Mouse (Mus musculus) large intestine, adult 2 months (tissue): Measurements from ENCODE around the gene Tbc1d4. TPM values are rescaled to one million over a fixed set of nuclear protein-coding genes. Genes with fewer than 3 reads are reported as not detected.

ENCODE experiments used
- DNase-seq: peaks from one replicate; pipeline ENCODE4 v3.0.0-alpha.2; 2012; ENCODE audit warnings: low read depth, low spot score
- WGBS: fragments of 180-500 bp; shearing (Covaris S2); methylation state at CpG from one replicate; pipeline ENCODE4 v1.1.7; 2018; 5-methylcytosine and 5-hydroxymethylcytosine counted together
- polyA plus RNA-seq: library from polyadenylated mRNA; depleted of rRNA; stranded (reverse); fragments of >200 nt; gene quantifications from 2 replicates; pipeline ENCODE4 v1.2.3, GENCODE M21; 2012

Tbc1d4 gene
- polyA plus RNA-seq, 1 experiment = 2.6 TPM

- DNase-seq = no peak
- 93% methylated on average over 5 of the region's 5 CpGs for WGBS
Observed at GRCm38 (mm10) chr14:101541141-101541540, 67.8 kb downstream of the Tbc1d4 start.

GRCm38 (mm10) chr14:101540466-101540865 is 68.5 kb downstream of the Tbc1d4 start:
- WGBS = 87% methylated on average over 3 of the region's 3 CpGs
- DNase-seq = no peak

- no peak for DNase-seq
- 16% methylated on average over 2 of the region's 2 CpGs for WGBS
Observed at GRCm38 (mm10) chr14:101537906-101538305, 71.1 kb downstream of the Tbc1d4 start.

- DNase-seq = no peak
- WGBS = 76% methylated on average over 1 of the region's 1 CpGs
Observed at GRCm38 (mm10) chr14:101537413-101537812, 71.6 kb downstream of the Tbc1d4 start.

- 61% methylated on average over 7 of the region's 7 CpGs for WGBS
- DNase-seq = no peak
Observed at GRCm38 (mm10) chr14:101532090-101532695, 76.8 kb downstream of the Tbc1d4 start.

GRCm38 (mm10) chr14:101530455-101530854 is 78.5 kb downstream of the Tbc1d4 start:
- DNase-seq = no peak

GRCm38 (mm10) chr14:101529194-101529593 is 79.8 kb downstream of the Tbc1d4 start:
- no peak for DNase-seq
- 90% methylated on average over 6 of the region's 6 CpGs for WGBS

More at GRCm38 (mm10) chr14:101530455-101530854, 78.5 kb downstream of the Tbc1d4 start:
- 79% methylated on average over 2 of the region's 2 CpGs for WGBS

GRCm38 (mm10) chr14:101527420-101527996 is 81.5 kb downstream of the Tbc1d4 start:
- WGBS = 83% methylated on average over 11 of the region's 11 CpGs
- no peak for DNase-seq

GRCm38 (mm10) chr14:101526478-101526877 is 82.5 kb downstream of the Tbc1d4 start:
- DNase-seq = no peak
- WGBS = 71% methylated on average over 1 of the region's 1 CpGs

- no peak for DNase-seq
- 88% methylated on average over 2 of the region's 2 CpGs for WGBS
Observed at GRCm38 (mm10) chr14:101519964-101520363, 89.0 kb downstream of the Tbc1d4 start.

GRCm38 (mm10) chr14:101518259-101518658 is 90.7 kb downstream of the Tbc1d4 start:
- 72% methylated on average over 14 of the region's 14 CpGs for WGBS
- DNase-seq = no peak

GRCm38 (mm10) chr14:101517801-101518200 is 91.2 kb downstream of the Tbc1d4 start:
- no peak for DNase-seq
- WGBS = 55% methylated on average over 6 of the region's 6 CpGs

GRCm38 (mm10) chr14:101517341-101517740 is 91.7 kb downstream of the Tbc1d4 start:
- DNase-seq = no peak
- 19% methylated on average over 5 of the region's 5 CpGs for WGBS

GRCm38 (mm10) chr14:101516864-101517263 is 92.1 kb downstream of the Tbc1d4 start:
- no peak for DNase-seq
- 45% methylated on average over 5 of the region's 5 CpGs for WGBS

- no peak for DNase-seq
- WGBS = 90% methylated on average over 11 of the region's 11 CpGs
Observed at GRCm38 (mm10) chr14:101516031-101516430, 93.0 kb downstream of the Tbc1d4 start.

GRCm38 (mm10) chr14:101515271-101515670 is 93.7 kb downstream of the Tbc1d4 start:
- WGBS = 92% methylated on average over 4 of the region's 4 CpGs
- no peak for DNase-seq

- no peak for DNase-seq
- WGBS = 83% methylated on average over 5 of the region's 5 CpGs
Observed at GRCm38 (mm10) chr14:101514557-101514971, 94.4 kb downstream of the Tbc1d4 start.

GRCm38 (mm10) chr14:101513163-101513562 is 95.8 kb downstream of the Tbc1d4 start:
- WGBS = 42% methylated on average over 11 of the region's 11 CpGs
- DNase-seq = no peak

GRCm38 (mm10) chr14:101511410-101511809 is 97.6 kb downstream of the Tbc1d4 start:
- WGBS = 68% methylated on average over 8 of the region's 8 CpGs
- no peak for DNase-seq

GRCm38 (mm10) chr14:101510540-101511313 is 98.3 kb downstream of the Tbc1d4 start:
- DNase-seq = no peak

GRCm38 (mm10) chr14:101509759-101510158 is 99.2 kb downstream of the Tbc1d4 start:
- DNase-seq = no peak
- WGBS = 71% methylated on average over 7 of the region's 7 CpGs

More at GRCm38 (mm10) chr14:101510540-101511313, 98.3 kb downstream of the Tbc1d4 start:
- 72% methylated on average over 13 of the region's 13 CpGs for WGBS
